Mouse (Mus musculus): ENCODE data around the gene BC049715.
"Not testable (repeated sequence)": the region's sequence is repeated elsewhere in the genome, so short reads cannot be mapped to it uniquely, and the experiment has no call there.

Gene BC049715

DNA sequence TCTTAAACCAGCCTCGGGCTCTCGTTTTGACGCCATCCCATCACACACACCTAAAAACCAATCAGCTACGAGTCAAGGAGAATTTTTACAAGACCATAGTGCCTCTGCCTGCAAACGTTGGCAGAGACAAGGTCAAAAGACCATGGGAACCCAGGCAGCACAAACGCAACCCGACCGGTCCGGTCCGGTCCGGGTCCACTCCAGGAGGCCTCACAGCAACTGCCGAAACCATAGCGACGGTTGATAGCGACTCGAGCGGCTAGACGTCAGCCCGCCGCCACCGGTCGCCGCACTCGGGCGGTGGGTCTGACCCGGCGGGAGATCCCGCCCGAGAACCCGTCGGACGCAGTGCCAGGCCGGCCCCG is at the start of gene BC049715:
Gene BC049715, plus strand, starts transcription at position 111 of the 365 bp plus-strand sequence.
- no peak for DNase-seq (ENCODE audit: low read depth, low spot score)

DNA sequence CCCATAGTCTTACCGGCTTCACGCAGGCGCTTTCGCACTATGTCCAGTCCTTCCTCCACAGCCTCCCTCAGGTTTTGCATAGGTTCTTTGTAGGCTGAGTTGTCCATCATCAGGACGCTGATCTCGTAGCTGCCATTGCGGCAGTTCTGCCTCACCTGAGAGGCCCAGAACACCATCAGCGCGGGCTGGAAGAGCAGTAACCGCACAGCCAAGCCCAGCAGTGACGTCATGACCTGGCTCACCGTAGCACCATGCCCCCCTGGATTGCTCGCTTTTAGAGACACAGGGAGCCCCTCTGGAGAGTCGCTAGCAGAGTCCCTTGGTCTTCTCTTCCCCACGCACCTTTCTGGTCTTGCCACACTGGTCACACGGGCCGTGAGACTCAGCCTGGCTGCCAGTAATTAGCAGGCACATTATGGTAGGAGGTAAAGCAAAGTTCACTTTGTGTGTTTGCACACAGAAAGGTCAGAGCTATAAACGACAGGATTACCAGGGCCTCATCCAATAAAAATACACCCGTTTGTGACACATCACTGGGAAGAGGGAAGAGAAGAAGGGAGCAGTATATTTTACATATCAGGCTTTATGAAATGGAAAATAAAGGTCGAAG is 45.9 kb upstream of the BC049715 start, which contains the start of gene Gucy2c:
Gene Gucy2c, minus strand, starts transcription at position 389 of the 610 bp plus-strand sequence.
- no peak for DNase-seq (ENCODE audit: low read depth, low spot score)

DNA sequence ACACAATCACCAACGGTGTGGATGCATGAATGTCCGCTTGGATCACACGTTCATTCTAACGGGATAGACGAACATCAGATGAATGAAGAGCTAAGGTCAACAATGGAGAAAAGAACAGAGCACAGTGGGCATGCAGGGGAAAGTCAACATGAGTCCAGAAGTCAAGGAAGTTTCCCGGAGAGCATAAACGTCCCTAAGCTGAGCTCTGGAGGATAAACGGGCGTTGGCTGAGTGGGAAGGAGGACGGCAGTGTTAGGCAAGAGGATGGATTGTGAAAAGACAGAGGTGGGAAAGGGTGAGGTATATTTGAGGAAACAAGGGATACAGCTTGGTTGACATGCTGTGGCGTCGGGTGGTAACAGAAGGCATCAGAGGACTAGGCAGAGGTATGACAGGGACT is 45.3 kb upstream of the BC049715 start:
- DNase-seq (ENCODE audit: low read depth, low spot score): no peak

DNA sequence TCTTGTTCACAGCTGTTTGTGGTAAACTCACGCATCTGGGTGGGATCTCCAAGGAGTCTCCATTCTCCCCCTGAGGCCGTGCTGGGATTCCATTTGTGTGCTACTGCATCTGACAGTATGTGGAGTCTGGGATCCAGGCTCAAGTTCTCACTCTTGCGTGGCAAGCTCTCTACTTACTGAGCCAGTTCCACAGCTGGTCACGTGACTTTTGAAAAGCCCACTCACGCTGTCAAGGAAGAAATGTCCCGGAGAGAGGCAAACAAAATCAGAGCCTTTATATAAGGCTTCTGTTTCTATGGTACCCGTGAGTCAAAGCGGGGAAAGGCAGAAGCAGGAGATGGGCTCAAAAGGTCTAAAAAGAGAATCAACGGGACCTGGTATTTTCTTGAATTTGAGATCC is 44.7 kb upstream of the BC049715 start:
- DNase-seq (ENCODE audit: low read depth, low spot score): no peak

DNA sequence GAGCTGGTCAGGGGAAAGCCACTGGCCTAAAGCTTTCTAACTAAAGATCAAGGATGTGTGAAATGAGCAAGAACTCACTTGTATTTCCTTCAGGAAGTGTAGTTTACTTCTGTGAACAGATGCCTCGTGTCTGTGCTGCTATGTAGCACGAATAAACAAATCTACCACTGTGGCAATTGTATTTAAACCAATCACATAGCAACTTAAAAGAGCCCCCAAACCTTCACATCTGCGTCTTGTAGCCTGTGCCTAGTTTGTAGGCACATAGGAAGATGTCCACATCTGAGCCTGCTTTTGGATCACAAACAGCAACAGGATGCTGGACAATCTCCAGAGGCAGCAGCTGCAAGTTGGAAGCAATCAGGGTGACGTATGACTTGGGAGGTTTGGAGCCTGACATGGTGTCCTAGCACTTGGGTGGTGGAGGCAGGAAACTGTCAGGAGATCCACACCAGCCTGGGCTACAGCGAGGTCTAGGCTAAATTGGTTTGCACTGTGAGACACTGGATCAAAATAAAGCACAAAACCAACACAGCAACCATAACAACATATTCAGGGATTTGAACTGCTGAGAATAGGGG is 37.9 kb upstream of the BC049715 start:
- no peak for DNase-seq (ENCODE audit: low read depth, low spot score)

DNA sequence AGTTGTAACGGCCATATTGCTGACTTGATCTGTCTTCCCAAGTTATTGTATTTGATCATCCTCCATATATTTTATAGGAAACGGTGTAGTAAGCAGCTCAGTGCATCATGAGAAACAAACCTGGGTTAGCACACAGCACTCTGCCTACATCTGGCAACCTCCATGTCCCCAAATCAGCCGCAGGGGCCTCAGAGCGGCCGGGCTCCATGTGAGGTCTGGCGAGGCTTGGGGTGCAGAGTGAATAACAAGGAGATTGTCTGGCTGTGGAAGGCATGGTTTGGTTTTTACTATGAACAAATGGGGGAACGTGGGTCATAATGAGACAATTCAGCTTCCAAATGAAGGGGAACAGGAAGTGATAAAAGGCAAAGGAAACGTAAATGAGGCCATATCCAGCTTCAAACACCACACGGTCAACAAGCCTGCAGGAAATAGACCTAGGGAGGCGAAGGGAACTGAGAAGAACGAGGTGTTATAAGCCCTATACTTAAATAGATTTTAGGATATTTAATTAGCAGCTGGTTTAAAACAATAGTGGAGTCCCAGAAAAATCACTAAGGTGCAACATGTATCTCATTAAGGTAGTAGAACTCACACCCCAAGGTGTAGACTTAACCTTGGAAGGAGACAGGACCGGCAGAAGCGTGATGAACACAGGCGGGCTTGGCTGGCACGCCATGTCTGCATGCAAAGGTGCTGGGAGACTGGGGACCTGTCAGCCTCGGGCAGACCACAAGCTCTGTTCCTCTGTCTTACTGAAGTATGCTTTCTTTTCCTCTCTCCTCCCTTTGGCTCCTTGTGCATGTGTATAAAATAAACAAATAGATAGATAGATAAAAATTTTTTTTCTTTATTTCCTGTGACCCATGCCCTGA is 34.3 kb upstream of the BC049715 start:
- no peak for DNase-seq (ENCODE audit: low read depth, low spot score)

DNA sequence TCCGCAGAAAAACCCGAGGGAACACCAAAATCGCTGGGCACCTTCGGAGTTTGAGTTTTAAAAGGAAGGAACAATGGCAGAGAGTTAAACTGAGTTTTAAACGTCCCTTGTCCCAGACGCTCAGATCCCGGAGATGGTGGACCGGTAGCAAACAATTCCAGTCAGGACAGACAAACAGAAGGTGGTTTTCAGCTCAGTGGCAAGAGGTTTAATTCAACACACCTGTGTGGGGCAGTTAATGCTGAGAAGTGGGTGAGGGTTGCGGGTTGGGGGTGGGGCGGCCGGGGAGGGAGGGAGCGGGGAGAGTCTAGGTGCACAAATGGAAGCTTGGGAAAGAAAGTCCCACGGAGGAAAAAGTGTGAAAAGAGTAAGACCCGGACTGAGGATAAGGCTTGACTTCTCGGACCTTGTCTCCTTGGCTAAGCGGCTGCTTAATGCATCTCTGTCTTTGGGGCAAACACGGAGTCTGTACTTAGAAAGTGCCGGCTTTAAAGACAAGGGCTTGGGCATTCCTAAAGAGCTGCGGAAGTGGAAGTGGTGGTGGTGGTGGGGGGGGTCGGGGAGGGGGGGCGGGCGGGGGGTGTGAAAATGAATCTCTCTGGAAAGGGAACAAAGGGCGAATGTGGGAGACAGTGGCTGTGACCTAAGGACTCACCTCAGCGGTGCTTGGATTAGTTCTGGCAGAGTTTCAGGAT is 33.4 kb upstream of the BC049715 start:
- DNase-seq (ENCODE audit: low read depth, low spot score): no peak

DNA sequence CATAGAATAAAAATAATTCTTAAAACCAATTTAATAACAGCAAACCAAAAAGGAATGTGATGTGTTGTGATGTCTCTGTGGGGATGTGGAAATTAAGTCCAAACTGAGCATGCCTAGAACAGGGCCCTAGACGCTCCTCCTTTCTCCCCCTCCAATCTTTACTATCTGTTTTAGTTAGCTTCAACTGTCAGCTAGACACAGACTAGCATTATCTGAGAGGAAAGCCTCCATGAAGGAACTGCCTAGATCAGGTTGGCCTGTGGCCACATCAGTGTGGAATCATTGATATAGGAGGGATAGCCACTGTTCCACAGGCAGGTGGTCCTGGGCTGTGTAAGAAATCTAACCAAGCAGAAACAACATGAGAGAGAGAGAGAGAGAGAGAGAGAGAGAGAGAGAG is 32.3 kb upstream of the BC049715 start:
- DNase-seq (ENCODE audit: low read depth, low spot score): no peak

DNA sequence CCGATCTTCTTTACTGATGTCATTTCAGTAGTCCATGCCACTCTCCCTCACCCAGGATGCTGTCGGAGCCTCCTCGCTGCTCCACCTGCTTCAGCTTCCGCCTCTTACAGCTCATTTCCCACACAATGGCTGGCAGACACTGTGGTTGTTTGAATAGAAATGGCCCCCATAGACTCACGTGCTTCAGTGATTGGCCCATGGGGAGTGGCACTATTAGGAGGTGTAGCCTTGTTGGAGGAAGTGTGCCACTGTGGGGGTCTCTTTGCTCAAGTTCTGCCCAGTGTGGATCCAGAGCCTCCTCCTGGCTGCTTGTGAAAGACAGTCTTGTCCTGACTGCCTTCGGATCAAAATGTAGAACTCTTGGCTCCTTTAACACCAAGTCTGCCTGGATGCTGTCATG is 31.6 kb upstream of the BC049715 start:
- no peak for DNase-seq (ENCODE audit: low read depth, low spot score)

DNA sequence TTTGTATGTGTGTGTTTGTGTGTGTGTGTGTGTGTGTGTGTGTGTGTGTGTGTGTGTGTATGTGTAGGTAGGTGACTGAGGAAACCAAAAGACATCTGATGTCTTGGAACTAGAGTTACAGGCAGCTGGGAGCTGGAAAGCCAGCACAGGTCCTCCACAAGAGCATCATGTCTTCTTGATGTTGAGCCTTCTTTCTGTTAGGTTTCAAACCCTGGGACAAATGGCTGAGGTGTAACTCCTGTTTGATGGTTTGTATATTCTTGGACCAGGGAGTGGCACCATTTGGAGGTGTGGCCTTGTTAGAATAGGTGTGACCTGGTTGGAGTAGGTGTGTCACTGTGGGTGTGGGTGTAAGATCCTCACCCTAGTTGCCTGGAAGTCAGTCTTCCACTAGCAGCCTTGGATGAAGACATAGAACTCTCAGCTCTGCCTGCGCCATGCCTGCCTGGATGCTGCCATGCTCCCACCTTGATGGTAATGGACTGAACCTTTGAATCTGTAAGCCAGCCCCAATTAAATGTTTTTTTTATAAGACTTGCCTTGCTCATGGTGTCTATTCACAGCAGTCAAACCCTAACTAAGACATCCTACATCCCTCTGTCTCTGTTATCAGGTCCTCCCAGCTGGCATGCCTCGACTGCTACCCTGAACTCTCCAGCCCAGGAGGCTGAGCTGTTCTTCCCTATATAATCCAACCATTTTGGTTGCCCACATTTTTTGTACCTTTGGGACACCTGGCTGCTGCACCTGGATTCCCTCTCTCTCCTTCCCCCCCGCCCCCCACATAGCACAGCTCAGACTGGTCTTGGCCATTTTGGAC is 29.3 kb upstream of the BC049715 start:
- DNase-seq (ENCODE audit: low read depth, low spot score): not testable (repeated sequence)

DNA sequence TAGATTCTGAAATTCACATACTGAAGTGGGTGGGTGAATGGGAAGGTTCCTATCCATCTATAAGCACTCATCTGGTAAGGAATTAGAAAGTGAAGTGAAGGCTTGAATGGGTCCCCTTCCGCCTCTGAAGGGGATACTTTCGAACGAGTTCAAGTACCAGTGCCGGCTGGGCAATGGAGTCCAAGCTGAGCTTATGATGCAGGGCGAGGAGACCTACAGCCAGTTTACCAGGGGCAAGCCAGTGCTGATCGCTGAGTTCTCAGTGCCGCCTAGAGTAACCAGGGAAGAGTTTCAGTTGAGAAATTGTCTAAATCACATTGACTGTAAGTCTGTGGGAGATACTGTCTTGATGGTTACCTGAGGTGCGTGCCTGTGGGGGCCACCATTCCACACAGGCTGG is 26.7 kb upstream of the BC049715 start:
- no peak for DNase-seq (ENCODE audit: low read depth, low spot score)

DNA sequence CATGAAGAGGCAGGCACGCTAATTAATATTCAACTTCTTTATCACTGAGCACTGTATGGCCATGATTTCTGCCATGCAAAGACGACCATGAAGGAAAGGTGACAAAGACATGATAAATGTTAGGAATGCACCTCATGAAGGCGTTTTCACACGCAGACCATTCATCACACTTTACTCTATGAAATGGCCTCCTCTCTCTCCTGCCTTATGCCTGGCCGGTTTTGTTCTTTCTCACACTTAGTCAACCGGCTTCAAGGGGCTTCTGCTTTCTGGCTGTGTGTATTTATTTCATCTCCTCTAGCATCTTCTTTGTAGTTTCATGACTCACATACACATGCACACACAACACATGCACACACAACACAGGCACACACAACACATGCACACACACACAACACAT is 26.2 kb upstream of the BC049715 start:
- DNase-seq (ENCODE audit: low read depth, low spot score): no peak

DNA sequence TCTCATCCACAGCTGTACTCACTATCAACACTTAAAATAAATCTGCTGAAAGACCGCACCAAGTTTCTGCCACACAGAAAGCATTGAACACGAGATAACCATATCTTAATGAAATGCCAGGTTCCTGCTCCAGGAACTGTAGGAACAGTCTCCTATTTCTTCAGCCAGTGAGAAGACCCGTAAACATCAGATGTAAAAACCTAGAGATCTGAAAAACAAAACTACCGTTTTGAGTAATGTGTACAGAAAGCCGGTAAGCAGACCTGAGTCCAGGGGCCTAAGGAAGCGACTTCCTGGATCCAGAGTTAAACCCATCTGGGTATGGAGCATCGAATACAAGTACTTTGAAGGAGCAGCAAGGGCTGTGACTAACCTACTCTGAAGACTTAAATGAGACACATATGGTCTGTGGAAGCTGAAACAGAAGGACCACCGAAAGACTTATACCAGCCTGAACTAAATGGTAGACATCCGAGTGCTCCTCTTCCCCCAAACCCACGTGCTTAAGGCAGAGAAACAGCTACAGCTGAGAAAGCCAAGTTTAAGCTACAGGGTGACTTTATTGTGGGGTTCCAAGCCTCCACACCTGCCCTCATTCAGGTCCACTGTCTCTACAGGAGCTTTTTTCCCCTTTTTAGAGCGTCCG is 24.2 kb upstream of the BC049715 start:
- DNase-seq (ENCODE audit: low read depth, low spot score): no peak

DNA sequence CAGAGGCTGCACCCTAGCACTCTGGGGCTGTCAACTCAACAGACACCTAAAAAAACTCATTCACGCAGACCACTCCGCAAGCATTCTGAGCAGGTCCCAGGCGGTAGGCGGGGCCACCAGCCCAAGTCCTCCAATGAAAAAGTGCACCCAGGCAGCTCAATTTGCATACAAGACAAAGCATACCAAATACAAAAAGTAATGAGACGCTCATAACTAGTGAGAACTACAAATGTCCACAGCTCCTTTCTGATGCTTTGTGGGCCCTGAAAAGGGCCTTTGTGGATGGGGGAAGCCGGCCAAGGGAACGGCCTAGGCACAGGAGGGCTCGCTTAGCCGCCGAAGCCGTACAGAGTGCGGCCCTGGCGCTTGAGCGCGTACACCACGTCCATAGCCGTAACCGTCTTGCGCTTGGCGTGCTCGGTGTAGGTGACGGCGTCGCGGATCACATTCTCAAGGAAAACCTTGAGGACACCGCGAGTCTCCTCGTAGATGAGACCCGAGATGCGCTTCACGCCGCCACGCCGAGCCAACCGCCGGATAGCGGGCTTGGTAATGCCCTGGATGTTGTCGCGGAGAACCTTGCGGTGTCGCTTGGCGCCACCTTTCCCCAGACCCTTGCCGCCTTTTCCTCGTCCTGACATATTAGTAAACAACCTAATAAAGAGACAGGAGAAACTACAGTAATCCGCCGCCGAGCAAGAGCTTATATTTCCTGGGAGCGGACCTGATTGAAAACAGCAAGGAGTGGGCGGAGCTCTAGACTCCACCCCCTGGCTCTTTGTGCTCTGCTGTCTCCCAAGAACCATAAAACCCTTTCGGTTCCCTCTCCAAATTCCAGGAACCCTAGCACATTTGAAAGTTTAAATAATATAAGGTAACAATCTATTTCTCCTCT is 23.4 kb upstream of the BC049715 start, which contains the start of gene Hist4h4:
Gene Hist4h4, minus strand, starts transcription at position 677 of the 895 bp plus-strand sequence.
- DNase-seq (ENCODE audit: low read depth, low spot score): peak; percentile 91

DNA sequence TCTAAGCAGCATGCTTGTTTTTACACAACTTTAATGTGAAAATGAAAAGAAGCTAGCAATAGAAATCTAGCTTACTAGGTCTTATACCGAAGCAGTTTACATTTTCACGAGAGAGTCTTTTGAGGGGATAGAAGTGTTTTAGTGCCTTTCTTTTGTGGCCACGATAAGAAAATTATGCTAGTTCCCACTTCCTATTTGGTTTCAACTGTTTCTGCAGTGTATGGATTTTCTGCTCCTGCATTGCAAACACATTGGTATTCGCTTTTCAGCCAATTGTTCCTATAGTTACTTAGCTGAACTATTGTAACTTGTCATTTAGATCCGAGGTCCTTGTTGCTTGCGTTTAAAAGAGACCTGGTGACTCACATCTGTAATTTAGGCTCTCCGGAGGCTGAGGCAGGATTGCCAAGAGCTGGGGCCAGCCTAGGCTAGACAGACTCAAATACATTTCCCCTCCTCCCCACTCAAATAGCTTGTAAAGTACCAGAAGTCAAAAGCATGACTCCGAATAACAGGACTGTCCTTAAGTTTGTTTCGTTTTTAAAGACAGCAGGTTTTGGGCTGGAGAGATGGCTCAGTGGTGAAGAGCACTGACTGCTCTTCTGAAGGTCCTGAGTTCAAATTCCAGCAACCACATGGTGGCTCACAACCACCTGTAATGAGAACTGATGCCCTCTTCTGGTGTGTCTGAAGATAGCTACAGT is 22.6 kb upstream of the BC049715 start:
- DNase-seq (ENCODE audit: low read depth, low spot score): peak; percentile 57

DNA sequence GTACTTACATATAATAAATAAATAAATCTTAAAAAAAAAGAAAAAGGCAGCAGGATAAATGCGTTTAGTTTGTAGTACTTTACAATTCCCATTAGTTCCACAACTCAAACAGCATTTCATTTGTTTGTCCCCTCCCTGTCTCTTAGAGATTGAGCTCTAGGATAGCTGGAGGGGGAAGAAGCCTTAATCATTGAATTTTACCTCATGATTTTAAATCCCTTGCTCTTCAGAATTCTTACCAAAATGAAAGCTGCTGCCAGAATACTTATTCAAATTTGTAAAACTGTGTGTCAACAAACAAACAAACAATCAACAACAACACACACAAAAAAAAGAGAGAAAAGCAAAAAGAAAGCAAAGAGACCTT is 22.0 kb upstream of the BC049715 start:
- DNase-seq (ENCODE audit: low read depth, low spot score): no peak

DNA sequence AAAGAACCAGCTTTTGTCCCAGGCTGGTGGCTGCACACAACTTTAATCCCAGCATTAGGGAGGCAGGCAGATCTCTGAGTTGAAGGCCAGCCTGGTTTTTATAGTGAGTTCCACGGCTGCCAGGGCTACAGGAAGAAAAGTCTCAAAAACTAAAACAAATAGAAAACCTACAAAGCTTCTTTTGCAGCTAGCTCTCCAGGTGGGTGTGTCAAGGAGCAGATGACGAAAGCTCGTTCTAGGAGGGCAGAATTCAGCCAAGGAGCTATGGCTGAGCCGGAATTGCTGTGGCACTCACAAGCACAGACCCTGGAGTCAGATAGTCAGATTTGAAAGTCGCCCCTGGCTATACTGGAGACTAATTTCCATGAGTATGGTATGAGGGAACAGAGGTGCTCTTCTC is 20.6 kb upstream of the BC049715 start:
- no peak for DNase-seq (ENCODE audit: low read depth, low spot score)

DNA sequence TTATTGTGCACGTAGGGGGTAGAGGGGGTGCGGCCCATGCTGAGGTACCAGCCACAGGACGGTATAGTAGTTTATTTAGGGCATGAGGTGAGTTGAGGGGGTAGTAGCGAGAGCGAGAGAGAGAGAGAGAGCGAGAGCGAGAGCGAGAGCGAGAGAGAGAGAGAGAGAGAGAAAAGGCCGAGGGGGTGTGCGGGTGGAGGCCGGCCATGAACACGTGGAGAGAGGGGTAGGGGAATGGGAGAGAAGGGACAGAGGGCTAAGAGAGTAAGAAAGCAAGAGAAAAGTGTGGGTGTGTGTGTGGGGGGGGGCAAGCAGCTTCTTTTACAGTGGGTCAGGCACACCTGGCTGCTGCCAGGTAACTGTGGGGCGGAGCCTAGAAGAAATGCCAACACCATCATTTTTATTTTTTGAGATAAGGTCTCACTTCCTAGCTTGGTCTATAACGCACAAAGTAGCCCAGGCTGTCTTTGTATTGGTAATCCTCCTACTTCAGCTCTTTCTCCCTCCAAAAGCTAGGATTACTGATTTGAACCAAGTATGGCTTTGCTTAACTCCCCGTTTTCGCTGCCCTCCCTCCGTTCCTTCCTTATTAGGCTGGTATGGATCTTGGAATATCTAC is 19.9 kb upstream of the BC049715 start:
- no peak for DNase-seq (ENCODE audit: low read depth, low spot score)

DNA sequence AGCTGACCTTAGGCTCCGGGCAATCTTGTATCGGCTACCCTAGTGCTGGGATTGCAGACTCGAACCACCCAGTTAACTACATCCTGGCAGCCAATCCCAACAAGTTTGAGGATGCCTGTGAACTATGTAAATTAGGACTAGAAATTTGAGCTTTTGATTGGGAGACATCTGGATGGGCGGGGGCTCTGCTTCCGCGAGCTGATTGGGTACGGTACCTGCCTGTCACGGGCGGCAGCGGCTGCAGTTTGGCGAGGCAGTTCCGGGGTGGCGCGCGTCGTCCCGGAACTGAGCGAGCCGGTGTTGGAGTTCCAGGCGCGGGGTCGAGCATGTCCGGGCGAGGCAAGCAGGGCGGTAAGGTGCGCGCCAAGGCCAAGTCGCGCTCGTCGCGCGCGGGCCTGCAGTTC is 19.4 kb upstream of the BC049715 start, which contains the start of gene H2afj:
Gene H2afj, plus strand, starts transcription at position 231 of the 404 bp plus-strand sequence.
- DNase-seq (ENCODE audit: low read depth, low spot score): peak; percentile 98

Measured in CD4-positive helper T cell, adult 2 months (primary cell).